Mouse (Mus musculus) heart, postnatal 0 days (tissue): ENCODE measurements at regions not wholly inside any gene's neighbourhood (a gene's known extent, or its start where the extent isn't known, plus 50 kb on each side); places are given as distances from the start of the nearest gene placed in this dataset.

ENCODE experiments used
- ATAC-seq: fragments of 200-750 bp; cut with Nextera tagmentation; 2 replicates; pipeline ENCODE4 v1.8.0; 2017; ENCODE audit warnings: low read depth, moderate number of reproducible peaks, moderate library complexity; ENCODE audit not compliant: insufficient read depth
- DNase-seq: peaks from one replicate; pipeline ENCODE4 v3.0.0-alpha.2; 2016; ENCODE audit warnings: low spot score
- H3K27ac ChIP-seq: fragments of 300-500 bp; sonication (generic); 2 replicates; pipeline ENCODE4 v1.5.1; 2014; ENCODE audit warnings: low read depth, mild to moderate bottlenecking
- H3K27me3 ChIP-seq: fragments of 300-500 bp; sonication (generic); 2 replicates; pipeline ENCODE4 v1.6.1; 2014; ENCODE audit warnings: low read length, mixed read lengths; ENCODE audit not compliant: control insufficient read depth, insufficient read depth
- H3K36me3 ChIP-seq: fragments of 300-500 bp; sonication (generic); replicated peaks from 2 replicates; pipeline ENCODE4 v1.6.1; 2014; ENCODE audit warnings: low read length, mixed read lengths; ENCODE audit not compliant: control insufficient read depth, insufficient read depth
- H3K4me1 ChIP-seq: fragments of 300-500 bp; sonication (generic); 2 replicates; pipeline ENCODE4 v1.6.1; 2014; ENCODE audit warnings: antibody characterized with exemption; ENCODE audit not compliant: control insufficient read depth, insufficient read depth
- H3K4me2 ChIP-seq: fragments of 300-500 bp; sonication (generic); 2 replicates; pipeline ENCODE4 v1.6.1; 2014; ENCODE audit warnings: low read depth, mild to moderate bottlenecking, low read length, moderate library complexity
- H3K4me3 ChIP-seq: fragments of 300-500 bp; sonication (generic); 2 replicates; pipeline ENCODE4 v1.5.1; 2014; ENCODE audit warnings: low read depth, low read length
- H3K9ac ChIP-seq: fragments of 300-500 bp; sonication (generic); replicated peaks from 2 replicates; pipeline ENCODE4 v1.6.1; 2014; ENCODE audit warnings: low read depth, low read length, mixed read lengths
- H3K9me3 ChIP-seq: fragments of 300-500 bp; sonication (generic); replicated peaks from 2 replicates; pipeline ENCODE4 v1.6.1; 2016; ENCODE audit warnings: low read length; ENCODE audit not compliant: control insufficient read depth
- CTCF ChIP-seq: IDR thresholded peaks from 2 replicates; pipeline ENCODE4 v1.5.1; 2016; ENCODE audit warnings: antibody characterized with exemption, control low read depth, low read depth
- EP300 ChIP-seq: IDR thresholded peaks from 2 replicates; pipeline ENCODE4 v1.6.1; 2016; ENCODE audit warnings: antibody characterized with exemption, low read depth
- WGBS: fragments of 180-500 bp; shearing (Covaris S2); extraction: QIAGEN DNeasy Blood & Tissue Kit; methylation state at CpG from one replicate; pipeline ENCODE4 v1.1.7; 2014; 5-methylcytosine and 5-hydroxymethylcytosine counted together

DNA sequence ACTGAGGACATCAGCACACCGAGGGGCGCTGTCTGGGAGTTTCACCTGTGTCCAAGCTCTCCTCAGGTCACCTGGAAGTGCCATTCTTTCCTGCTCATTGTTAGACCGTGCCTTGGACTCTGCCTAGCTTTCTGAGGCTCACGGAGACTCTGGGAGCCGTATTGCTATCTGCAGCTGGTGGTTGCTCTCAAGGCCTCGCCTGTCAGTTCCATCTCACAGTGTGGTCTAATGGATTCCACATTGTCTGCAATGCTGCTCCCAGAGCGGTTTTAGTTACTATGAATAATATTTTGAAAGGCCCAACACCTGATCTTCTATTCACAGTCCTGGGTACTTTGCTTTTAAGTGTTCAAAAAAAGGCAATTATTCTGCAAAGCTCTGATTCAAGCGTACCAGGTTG lies 117.9 kb upstream of the Sdr16c6 start:
- WGBS, result 63% methylated on average over 8 of the region's 8 CpGs

More for the DNA sequence above, 117.9 kb upstream of the Sdr16c6 start:
- TF ChIP-seq CTCF (no peak), EP300 (no peak)
- Histone ChIP-seq H3K27me3 (no peaks in the 10 kb centered on the region), H3K9me3 (no peaks in the 10 kb centered on the region), H3K27ac (no peak overlapping the region), H3K4me1 (no peaks in the 10 kb centered on the region), H3K4me2 (no peak overlapping the region), H3K36me3 (no peaks in the 10 kb centered on the region), H3K9ac (no peak overlapping the region), H3K4me3 (no peak overlapping the region)
- DNase-seq (no peak), ATAC-seq (no peak)
